Mouse (Mus musculus): Measurements from ENCODE around the gene Osbpl8. TPM values are rescaled to one million over a fixed set of nuclear protein-coding genes. Genes with fewer than 3 reads are reported as not detected.
"Not testable (repeated sequence)": the region's sequence is repeated elsewhere in the genome, so short reads cannot be mapped to it uniquely, and the experiment has no call there.

Osbpl8 gene
- polyA plus RNA-seq, 1 experiment from 2014 or later, result 20.1 TPM

GRCm38 (mm10) chr10:111130872-111131271 lies 33.7 kb upstream of the Osbpl8 start:
- WGBS, result 74% methylated on average over 3 of the region's 3 CpGs
- H3K4me1 ChIP-seq (replicated peaks), result no peaks in the 10 kb centered on the region
- no peak overlapping the region for H3K9ac ChIP-seq
- no peaks in the 10 kb centered on the region for H3K36me3 ChIP-seq
- H3K27ac ChIP-seq (replicated peaks), result no peak overlapping the region
- H3K4me2 ChIP-seq, result no peak overlapping the region
- H3K27me3 ChIP-seq, result no peaks in the 10 kb centered on the region
- no peak for ATAC-seq (ENCODE audit: low read depth)
- H3K4me3 ChIP-seq, result no peak overlapping the region
- no peaks in the 10 kb centered on the region for H3K9me3 ChIP-seq

GRCm38 (mm10) chr10:111133271-111133670 lies 31.3 kb upstream of the Osbpl8 start:
- H3K4me2 ChIP-seq, result no peak overlapping the region
- WGBS, result 92% methylated on average over 5 of the region's 5 CpGs
- no peak overlapping the region for H3K27ac ChIP-seq (replicated peaks)
- no peaks in the 10 kb centered on the region for H3K9me3 ChIP-seq
- H3K4me1 ChIP-seq (replicated peaks), result no peaks in the 10 kb centered on the region
- H3K27me3 ChIP-seq, result no peaks in the 10 kb centered on the region
- no peak overlapping the region for H3K4me3 ChIP-seq
- ATAC-seq (ENCODE audit: low read depth), result no peak
- H3K36me3 ChIP-seq, result no peaks in the 10 kb centered on the region
- no peak overlapping the region for H3K9ac ChIP-seq

DNA sequence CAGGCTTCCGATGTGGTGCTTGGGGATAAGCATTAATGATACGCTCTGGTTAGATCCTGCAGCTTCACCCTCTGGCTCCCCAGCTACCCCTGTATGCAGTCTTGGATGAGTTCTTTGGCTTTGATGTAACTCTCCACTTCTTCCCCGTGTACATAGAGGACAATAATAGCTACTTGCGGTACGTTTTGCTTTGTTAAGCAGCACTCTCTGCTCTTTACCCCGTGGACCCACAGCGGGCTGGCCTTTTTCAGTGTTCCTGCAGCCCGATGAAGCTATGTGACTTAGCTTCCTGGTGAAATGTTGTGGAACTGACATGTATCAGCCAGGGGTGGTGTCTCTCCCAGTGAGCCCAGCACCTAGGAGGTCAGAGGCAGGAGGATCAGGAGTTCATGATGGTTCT lies 30.6 kb upstream of the Osbpl8 start:
- H3K9ac ChIP-seq, result no peak overlapping the region
- 80% methylated on average over 8 of the region's 8 CpGs for WGBS
- no peaks in the 10 kb centered on the region for H3K27me3 ChIP-seq
- H3K36me3 ChIP-seq, result no peaks in the 10 kb centered on the region
- H3K27ac ChIP-seq (replicated peaks), result no peak overlapping the region
- H3K9me3 ChIP-seq, result no peaks in the 10 kb centered on the region
- no peak for ATAC-seq (ENCODE audit: low read depth)
- H3K4me3 ChIP-seq, result no peak overlapping the region
- no peaks in the 10 kb centered on the region for H3K4me1 ChIP-seq (replicated peaks)
- H3K4me2 ChIP-seq, result no peak overlapping the region

- H3K4me3 ChIP-seq, result no peak overlapping the region
- H3K27ac ChIP-seq (replicated peaks), result no peak overlapping the region
- ATAC-seq (ENCODE audit: low read depth), result no peak
Measured at GRCm38 (mm10) chr10:111134412-111134957, 30.1 kb upstream of the Osbpl8 start.

DNA sequence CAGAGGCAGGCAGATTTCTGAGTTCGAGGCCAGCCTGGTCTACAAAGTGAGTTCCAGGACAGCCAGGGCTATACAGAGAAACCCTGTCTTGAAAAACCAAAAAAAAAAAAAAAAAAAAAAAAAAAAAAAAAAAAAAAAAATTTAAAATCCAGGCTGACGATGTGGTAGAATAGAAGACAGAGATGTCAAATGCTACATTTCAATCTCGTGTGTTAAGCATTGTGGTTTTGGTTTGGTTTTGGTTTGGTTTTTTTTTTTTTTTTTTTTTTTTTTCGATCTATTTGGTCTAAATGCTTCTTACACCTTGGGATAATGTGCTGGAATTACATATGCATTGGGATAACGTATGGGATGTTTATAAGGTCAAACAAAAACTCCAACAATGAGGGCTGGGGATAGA lies 28.2 kb upstream of the Osbpl8 start:
- WGBS, result 75% methylated on average over 5 of the region's 5 CpGs
- H3K4me3 ChIP-seq; H3K9ac ChIP-seq; H3K36me3 ChIP-seq; H3K9me3 ChIP-seq; H3K27ac ChIP-seq (replicated peaks); H3K4me1 ChIP-seq (replicated peaks); ATAC-seq (ENCODE audit: low read depth); H3K27me3 ChIP-seq; H3K4me2 ChIP-seq: not testable (repeated sequence)

More at GRCm38 (mm10) chr10:111134412-111134957, 30.1 kb upstream of the Osbpl8 start:
- Histone ChIP-seq H3K36me3 (no peaks in the 10 kb centered on the region), H3K27me3 (no peaks in the 10 kb centered on the region), H3K9ac (no peak overlapping the region), H3K4me2 (no peak overlapping the region), H3K4me1 (replicated peaks) (no peaks in the 10 kb centered on the region), H3K9me3 (no peaks in the 10 kb centered on the region)
- WGBS, result 88% methylated on average over 9 of the region's 9 CpGs

DNA sequence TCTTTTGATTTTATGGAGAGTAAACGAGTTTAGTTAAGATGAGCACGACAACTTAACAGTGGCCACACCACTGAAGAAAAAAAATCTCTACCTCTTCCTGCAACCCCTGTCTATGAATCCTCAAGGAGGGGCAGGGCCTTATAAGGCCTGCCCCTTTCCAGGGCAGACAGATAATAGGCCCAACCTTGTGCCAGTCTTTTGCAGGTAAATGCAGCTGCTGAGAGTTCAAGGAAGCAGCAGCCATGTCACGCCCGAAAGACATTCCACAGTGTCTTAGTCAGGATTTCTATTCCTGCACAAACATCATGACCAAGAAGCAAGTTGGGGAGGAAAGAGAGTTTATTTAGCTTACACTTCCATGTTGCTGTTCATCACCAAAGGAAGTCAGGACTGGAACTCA lies 26.6 kb upstream of the Osbpl8 start:
- H3K9ac ChIP-seq, result no peak overlapping the region
- no peaks in the 10 kb centered on the region for H3K4me1 ChIP-seq (replicated peaks)
- 78% methylated on average over 4 of the region's 4 CpGs for WGBS
- ATAC-seq (ENCODE audit: low read depth), result no peak
- no peaks in the 10 kb centered on the region for H3K9me3 ChIP-seq
- no peak overlapping the region for H3K27ac ChIP-seq (replicated peaks)
- no peaks in the 10 kb centered on the region for H3K36me3 ChIP-seq
- H3K4me3 ChIP-seq, result no peak overlapping the region
- H3K4me2 ChIP-seq, result no peak overlapping the region
- no peaks in the 10 kb centered on the region for H3K27me3 ChIP-seq

DNA sequence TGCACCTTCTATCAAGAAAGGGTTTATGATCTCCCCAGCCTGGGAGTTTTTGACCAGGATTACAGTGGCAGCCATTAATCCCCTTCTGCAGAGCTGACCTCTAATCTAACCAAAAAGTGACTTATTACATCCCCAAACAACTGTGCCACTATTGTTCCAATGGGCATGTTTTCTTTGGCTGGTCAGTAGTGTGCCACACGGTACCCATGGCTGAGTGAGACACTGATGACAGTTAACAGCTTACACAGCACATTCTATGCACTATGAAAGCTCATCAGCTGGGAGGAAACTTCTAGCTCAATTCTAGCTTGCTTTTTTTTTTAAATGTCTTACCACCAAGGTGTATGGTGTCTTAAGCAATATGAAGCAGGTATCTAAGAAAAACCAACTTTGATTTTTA lies 25.4 kb upstream of the Osbpl8 start:
- H3K4me2 ChIP-seq, result no peak overlapping the region
- no peak overlapping the region for H3K9ac ChIP-seq
- H3K27ac ChIP-seq (replicated peaks), result no peak overlapping the region
- H3K9me3 ChIP-seq, result no peaks in the 10 kb centered on the region
- no peak overlapping the region for H3K4me3 ChIP-seq
- H3K4me1 ChIP-seq (replicated peaks), result no peaks in the 10 kb centered on the region
- 77% methylated on average over 1 of the region's 1 CpGs for WGBS
- ATAC-seq (ENCODE audit: low read depth), result no peak
- no peaks in the 10 kb centered on the region for H3K27me3 ChIP-seq
- no peaks in the 10 kb centered on the region for H3K36me3 ChIP-seq

DNA sequence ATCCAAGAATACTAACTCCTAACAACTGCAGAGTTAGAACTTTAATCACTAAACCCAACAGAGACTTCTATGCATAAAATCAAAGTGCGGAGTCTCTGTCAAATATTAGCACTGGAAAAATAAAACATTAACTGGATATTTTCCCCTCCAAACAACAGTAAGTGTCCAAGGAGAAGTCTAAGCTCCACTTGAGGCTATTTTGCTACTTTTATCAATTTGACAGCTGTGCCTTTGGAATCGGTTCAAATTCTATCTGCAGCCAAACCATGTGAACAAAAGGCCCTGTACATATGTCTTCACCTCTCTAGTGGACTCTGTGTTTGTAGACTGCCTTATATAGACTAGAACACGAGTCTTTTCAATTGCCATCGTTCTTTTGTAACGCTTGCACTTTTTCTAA lies 24.7 kb upstream of the Osbpl8 start:
- H3K4me1 ChIP-seq (replicated peaks), result no peaks in the 10 kb centered on the region
- no peaks in the 10 kb centered on the region for H3K27me3 ChIP-seq
- no peak overlapping the region for H3K27ac ChIP-seq (replicated peaks)
- H3K9me3 ChIP-seq, result no peaks in the 10 kb centered on the region
- no peaks in the 10 kb centered on the region for H3K36me3 ChIP-seq
- WGBS, result 80% methylated on average over 5 of the region's 5 CpGs
- H3K4me2 ChIP-seq, result no peak overlapping the region
- no peak overlapping the region for H3K4me3 ChIP-seq
- ATAC-seq (ENCODE audit: low read depth), result no peak
- no peak overlapping the region for H3K9ac ChIP-seq

- Histone ChIP-seq H3K4me1 (replicated peaks) (no peaks in the 10 kb centered on the region), H3K27ac (replicated peaks) (no peak overlapping the region), H3K4me3 (no peak overlapping the region), H3K27me3 (no peaks in the 10 kb centered on the region), H3K9me3 (no peaks in the 10 kb centered on the region), H3K36me3 (no peaks in the 10 kb centered on the region), H3K4me2 (no peak overlapping the region), H3K9ac (no peak overlapping the region)
- 84% methylated on average over 11 of the region's 11 CpGs for WGBS
- no peak for ATAC-seq (ENCODE audit: low read depth)
Measured at GRCm38 (mm10) chr10:111144371-111144959, 20.1 kb upstream of the Osbpl8 start.

- Histone ChIP-seq H3K4me2 (no peak overlapping the region), H3K4me1 (replicated peaks) (no peaks in the 10 kb centered on the region), H3K9ac (no peak overlapping the region), H3K27me3 (no peaks in the 10 kb centered on the region), H3K9me3 (no peaks in the 10 kb centered on the region), H3K4me3 (no peak overlapping the region), H3K36me3 (no peaks in the 10 kb centered on the region), H3K27ac (replicated peaks) (no peak overlapping the region)
- WGBS, result 68% methylated on average over 5 of the region's 5 CpGs
- ATAC-seq (ENCODE audit: low read depth), result no peak
Measured at GRCm38 (mm10) chr10:111149761-111150160, 14.8 kb upstream of the Osbpl8 start.

GRCm38 (mm10) chr10:111155065-111155464 lies 9.5 kb upstream of the Osbpl8 start:
- no peak overlapping the region for H3K9ac ChIP-seq
- no peaks in the 10 kb centered on the region for H3K9me3 ChIP-seq
- H3K36me3 ChIP-seq, result no peaks in the 10 kb centered on the region
- no peaks in the 10 kb centered on the region for H3K4me1 ChIP-seq (replicated peaks)
- no peak for ATAC-seq (ENCODE audit: low read depth)
- H3K27ac ChIP-seq (replicated peaks), result no peak overlapping the region
- H3K4me2 ChIP-seq, result no peak overlapping the region
- 94% methylated on average over 3 of the region's 3 CpGs for WGBS
- no peak overlapping the region for H3K4me3 ChIP-seq
- no peaks in the 10 kb centered on the region for H3K27me3 ChIP-seq

- no peaks in the 10 kb centered on the region for H3K9me3 ChIP-seq
- ATAC-seq (ENCODE audit: low read depth), result no peak
- H3K4me3 ChIP-seq, result no peak overlapping the region
- H3K9ac ChIP-seq, result no peak overlapping the region
- no peaks in the 10 kb centered on the region for H3K4me1 ChIP-seq (replicated peaks)
- H3K4me2 ChIP-seq, result no peak overlapping the region
- no peaks in the 10 kb centered on the region for H3K27me3 ChIP-seq
- no peak overlapping the region for H3K27ac ChIP-seq (replicated peaks)
- no peaks in the 10 kb centered on the region for H3K36me3 ChIP-seq
- 72% methylated on average over 7 of the region's 7 CpGs for WGBS
Measured at GRCm38 (mm10) chr10:111155571-111155970, 9.0 kb upstream of the Osbpl8 start.

All from neural tube, embryonic 13.5 days (tissue).